Mouse (Mus musculus): ENCODE measurements around the gene Fgr. TPM values are rescaled to one million over a fixed set of nuclear protein-coding genes. Genes with fewer than 3 reads are reported as not detected.

The Fgr gene
- total RNA-seq, 2 experiments from 2014 or later = 0.06 TPM; not detected in 1

- DNase-seq = peak; percentile 82
- intact Hi-C loops (cut with DNase I) = loop anchor here (1.0 to 5.0 kb wide), 2 partner anchors 60 to 262 kb away; no protein-coding TSS in a partner anchor
- Histone ChIP-seq H3K4me3 (peak overlapping the region; percentile 63), H3K27ac (peak overlapping the region; percentile 79)
- peak; percentile 94 for TF ChIP-seq CTCF (IDR thresholded peaks at IDR 0.05)
Observed at GRCm38 (mm10) chr4:132945261-132946046, 28.4 kb upstream of the Fgr start.

- peak overlapping the region; percentile 63 for H3K4me3 ChIP-seq
- intact Hi-C loops (cut with DNase I) = loop anchor here (5.0 kb wide), 1 partner anchor 261 kb away; no protein-coding TSS in a partner anchor
- H3K27ac ChIP-seq = peak overlapping the region; percentile 79
- no peak for TF ChIP-seq CTCF (IDR thresholded peaks at IDR 0.05)
- DNase-seq = peak; percentile 69
Observed at GRCm38 (mm10) chr4:132946047-132947001, 27.6 kb upstream of the Fgr start.

DNA sequence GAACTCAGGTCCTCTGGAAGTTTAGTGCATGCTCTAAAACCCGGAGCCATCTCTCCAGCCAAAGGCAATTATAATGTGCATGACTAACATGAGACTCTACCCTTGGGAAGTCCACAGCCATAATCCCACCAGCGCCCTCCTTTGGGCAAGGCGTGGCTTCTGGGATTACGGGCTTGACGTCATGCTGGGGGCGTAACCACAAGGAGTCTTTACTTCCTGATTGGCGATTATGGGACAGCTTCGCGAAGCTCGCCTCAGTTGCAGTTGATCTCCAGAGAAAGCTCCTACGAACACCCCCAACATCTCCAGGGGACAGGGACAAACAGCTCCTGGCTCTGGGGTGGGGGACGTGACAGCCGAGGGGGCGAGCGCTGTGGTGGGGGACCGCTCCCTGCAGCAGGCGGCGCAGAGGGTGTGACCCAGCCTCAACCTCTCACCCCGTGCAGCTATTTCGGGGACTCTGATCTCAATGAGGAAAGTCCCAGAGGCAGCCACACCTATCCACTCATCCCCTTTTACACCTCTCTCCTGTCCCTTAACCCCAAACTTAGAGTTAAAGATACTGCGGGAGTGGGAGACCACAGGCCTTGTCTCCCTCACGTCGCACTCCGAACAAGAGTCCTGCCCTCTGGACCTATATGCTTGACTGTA, 23.9 kb upstream of the Fgr start:
- no peak overlapping the region for H3K27ac ChIP-seq
- no peak for DNase-seq
- intact Hi-C loops (cut with DNase I) = loop anchor here (5.0 kb wide), 1 partner anchor 257 kb away; no protein-coding TSS in a partner anchor
- no peak for TF ChIP-seq CTCF (IDR thresholded peaks at IDR 0.05)
- no peak overlapping the region for H3K4me3 ChIP-seq

DNA sequence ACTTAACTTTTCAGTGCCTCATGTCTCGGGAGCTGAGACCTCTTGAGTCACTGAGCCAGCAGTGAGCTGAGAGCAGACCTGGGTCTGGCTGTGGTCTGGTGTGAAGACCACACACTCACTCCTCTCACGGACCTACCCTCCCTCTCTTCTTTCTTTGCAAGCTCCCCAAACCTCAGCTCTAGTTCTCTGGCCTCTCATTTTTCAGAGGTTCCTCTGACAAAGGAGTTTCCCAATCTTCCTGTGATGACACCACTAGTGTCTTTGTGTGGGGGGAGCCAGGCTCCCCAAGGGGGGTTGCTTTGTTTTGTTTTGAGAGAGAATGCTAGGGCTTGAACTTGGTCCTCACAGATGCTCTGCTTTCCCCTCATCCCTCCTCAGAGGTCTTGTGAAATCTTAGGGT, 22.9 kb upstream of the Fgr start:
- intact Hi-C loops (cut with DNase I) = no loop called here
- no peak for TF ChIP-seq CTCF (IDR thresholded peaks at IDR 0.05)
- Histone ChIP-seq H3K4me3 (no peak overlapping the region), H3K27ac (no peak overlapping the region)
- DNase-seq = no peak

- TF ChIP-seq CTCF (IDR thresholded peaks at IDR 0.05) = no peak
- DNase-seq = no peak
- intact Hi-C loops (cut with DNase I) = no loop called here
- no peak overlapping the region for H3K27ac ChIP-seq
- no peak overlapping the region for H3K4me3 ChIP-seq
Observed at GRCm38 (mm10) chr4:132954530-132955394, 19.1 kb upstream of the Fgr start.

GRCm38 (mm10) chr4:132955395-132955791, 18.5 kb upstream of the Fgr start:
- DNase-seq = no peak
- Histone ChIP-seq H3K27ac (no peak overlapping the region), H3K4me3 (no peak overlapping the region)
- intact Hi-C loops (cut with DNase I) = no loop called here
- TF ChIP-seq CTCF (IDR thresholded peaks at IDR 0.05) = no peak

DNA sequence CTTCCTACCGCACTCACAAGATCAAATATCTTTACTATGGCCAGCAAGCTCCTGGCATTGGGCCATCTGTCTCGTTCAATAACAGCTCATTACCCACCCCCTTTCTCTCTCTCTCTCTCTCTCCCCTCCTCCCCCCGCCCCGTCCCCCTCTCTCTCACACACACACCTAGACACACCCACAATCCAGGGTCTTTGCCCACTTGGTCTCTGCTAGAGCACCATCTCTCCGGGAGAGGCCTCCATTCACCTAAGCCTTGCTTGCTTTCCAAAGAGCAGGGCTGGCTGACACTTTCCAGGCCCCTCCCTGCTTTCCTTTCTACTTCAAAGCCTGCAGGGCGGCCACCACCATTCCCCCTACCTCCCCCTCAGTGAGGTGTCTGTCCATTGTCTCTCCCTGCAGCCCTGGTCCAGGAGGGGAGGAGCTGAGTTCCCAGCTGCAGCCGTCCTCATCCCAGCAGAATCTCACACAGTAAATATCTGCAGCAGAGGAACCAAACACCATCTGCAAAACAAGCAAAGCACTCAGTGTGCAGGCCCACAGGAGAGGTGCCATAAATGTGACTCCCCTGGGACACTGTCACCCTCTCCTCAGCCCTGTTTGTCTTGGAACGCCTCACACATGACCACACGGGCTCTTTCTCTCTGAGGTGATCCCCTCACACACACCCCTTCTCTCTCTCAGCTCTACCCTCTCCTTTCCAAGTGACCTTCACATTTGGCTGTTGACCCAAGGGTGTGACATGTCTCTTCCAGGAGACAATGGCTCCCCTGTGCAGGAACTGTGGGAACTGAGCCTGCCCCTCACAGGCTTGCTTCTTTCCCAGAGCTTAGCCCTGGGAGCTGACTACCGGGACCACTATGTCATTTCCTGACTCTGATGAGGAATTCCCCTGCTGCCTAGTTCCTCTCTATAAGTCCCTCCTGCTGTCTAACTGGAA, 14.9 kb upstream of the Fgr start:
- intact Hi-C loops (cut with DNase I) = no loop called here
- peak; percentile 47 for DNase-seq
- no peak for TF ChIP-seq CTCF (IDR thresholded peaks at IDR 0.05)
- Histone ChIP-seq H3K4me3 (peak overlapping the region; percentile 25; the same call in 1 of the 2 replicates), H3K27ac (peak overlapping the region; percentile 81)

DNA sequence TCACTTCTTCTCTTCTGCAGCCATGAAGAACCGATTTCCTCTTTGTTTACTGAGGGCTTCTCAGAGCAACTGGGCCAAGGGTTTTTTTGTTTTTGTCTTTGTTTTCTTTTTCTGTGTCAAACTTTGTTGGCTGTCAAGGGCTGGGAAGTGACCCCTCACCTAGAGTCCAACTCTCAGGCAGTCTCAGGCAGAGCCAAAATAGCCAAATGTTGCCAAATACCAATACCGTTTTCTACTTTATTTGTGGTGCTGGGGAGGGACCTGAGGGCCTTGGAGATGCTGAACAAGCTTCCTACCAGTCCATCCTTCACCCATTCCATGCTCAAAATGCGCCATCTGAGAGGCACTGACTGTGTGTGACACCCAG, 14.2 kb upstream of the Fgr start:
- intact Hi-C loops (cut with DNase I) = no loop called here
- Histone ChIP-seq H3K4me3 (no peak overlapping the region), H3K27ac (peak overlapping the region; percentile 81)
- TF ChIP-seq CTCF (IDR thresholded peaks at IDR 0.05) = no peak
- DNase-seq = no peak

GRCm38 (mm10) chr4:132960313-132960712, 13.6 kb upstream of the Fgr start:
- no peak for DNase-seq
- intact Hi-C loops (cut with DNase I) = no loop called here
- H3K4me3 ChIP-seq = no peak overlapping the region
- H3K27ac ChIP-seq = peak overlapping the region; percentile 81
- no peak for TF ChIP-seq CTCF (IDR thresholded peaks at IDR 0.05)

- intact Hi-C loops (cut with DNase I) = no loop called here
- TF ChIP-seq CTCF (IDR thresholded peaks at IDR 0.05) = no peak
- Histone ChIP-seq H3K27ac (peak overlapping the region; percentile 81), H3K4me3 (no peak overlapping the region)
- DNase-seq = peak; percentile 57
Observed at GRCm38 (mm10) chr4:132960864-132961639, 12.8 kb upstream of the Fgr start.
